Mouse (Mus musculus): ENCODE data around the gene Klc3. TPM values are rescaled to one million over a fixed set of nuclear protein-coding genes. Genes with fewer than 3 reads are reported as not detected.
A peak's percentile ranks its signal among the peaks of the same experiment; 100 is the strongest.

The Klc3 gene
- total RNA-seq, 2 experiments from 2014 or later = 1.8 to 2.4 TPM

DNA sequence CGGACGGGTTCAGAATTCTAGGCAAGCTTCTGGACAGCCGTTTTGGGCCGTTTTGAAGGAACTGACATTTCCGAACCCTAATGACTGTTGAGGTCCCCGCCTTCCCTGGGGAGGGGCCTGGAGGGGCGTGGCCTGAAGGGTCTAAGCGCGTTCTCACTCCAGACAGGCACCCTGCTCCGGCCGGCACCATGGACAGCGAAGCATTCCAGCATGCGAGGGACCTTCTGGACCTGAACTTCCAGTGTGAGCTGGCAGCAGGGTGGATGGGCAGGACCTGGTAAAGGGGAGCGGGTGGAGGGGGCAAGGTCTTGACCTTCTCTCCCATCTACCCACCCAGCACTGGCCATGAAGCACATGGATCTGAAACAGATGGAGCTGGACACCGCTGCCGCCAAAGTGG lies 35.5 kb downstream of the Klc3 start:
- DNase-seq (ENCODE audit: low spot score in 2 of 2) = no peak
- intact Hi-C loops (cut with DNase I) = no loop called here

DNA sequence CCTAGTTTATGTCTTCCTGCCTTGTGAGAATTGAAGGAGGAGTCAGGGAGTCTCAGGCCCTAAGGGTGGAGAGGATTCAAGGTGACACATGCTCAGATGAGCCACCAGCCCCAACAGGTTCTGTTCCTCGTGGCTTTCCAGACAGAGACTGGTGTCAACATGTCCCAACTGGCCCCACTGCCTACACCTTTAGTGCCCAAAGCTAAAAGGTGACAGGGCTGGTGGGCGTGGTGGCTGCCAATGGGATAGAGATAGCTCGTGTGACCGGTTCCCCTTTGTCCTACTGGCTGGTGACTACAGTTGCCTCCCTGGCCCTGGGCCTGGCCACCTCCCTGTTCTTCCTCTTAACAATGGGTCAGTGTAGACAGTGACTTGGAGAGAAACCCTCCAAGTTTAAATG lies 38.5 kb downstream of the Klc3 start:
- no peak for DNase-seq (ENCODE audit: low spot score in 2 of 2)
- intact Hi-C loops (cut with DNase I) = no loop called here

DNA sequence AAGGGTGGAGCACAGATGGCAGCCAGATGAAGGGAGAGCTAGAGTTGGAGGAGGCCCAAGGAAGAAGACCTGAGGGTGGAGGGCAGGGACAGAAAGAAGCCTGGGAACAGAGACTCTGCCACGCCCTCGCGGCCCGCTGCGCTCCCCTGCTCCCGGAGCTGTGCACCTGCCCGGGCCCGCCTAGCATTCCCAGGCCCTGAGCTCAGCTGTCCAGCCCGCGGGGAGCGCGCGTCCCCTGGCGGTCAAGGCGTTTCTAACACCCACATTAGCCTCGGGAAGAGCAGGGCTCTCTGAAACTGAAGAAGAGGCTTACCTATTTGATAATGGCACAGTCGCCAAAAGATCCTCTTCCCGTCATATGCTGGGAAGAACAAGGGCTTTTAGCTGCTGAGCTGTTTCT lies 40.0 kb downstream of the Klc3 start:
- peak; percentile 45 to 61 for DNase-seq (ENCODE audit: low spot score in 2 of 2)
- intact Hi-C loops (cut with DNase I) = no loop called here

DNA sequence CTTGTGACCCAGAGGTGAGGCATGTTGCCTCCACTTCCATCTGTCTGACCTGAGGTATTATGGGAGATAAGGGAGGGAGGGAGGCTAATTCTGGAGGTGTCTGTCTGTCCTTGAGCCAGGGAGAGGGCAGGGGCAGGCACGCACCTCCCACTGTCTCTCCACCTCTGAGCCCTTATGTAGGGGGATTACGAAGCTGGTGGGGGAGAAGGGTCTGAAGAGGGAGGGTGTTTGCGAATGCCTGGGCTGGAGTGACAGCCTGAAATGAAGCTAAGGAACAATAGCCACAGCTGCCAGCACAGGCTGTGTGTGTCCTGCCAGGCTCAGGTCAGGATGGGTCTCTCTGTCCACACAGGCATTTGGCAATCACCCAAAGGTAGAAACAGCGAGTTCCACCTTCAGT lies 41.6 kb downstream of the Klc3 start:
- no peak for DNase-seq (ENCODE audit: low spot score in 2 of 2)
- intact Hi-C loops (cut with DNase I) = no loop called here

DNA sequence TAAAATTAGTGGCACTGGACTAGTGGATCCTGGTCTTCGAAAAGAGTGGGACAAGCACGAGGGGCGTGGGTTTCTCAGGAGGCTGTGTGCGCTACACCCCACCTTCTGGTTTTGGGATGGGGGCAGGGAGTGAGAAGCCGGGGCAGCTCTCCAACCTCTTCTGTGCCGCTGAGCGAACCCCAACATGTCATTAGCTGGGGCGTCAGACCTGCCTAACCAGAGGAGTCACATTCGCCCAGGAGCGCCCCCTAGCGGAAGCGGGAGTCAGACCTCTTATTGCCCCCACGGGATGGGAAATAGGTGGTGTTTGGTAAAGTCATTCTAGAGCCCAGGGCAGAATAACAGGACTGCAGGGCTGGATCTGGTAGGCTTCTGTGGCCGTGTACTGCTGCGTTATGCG lies 42.2 kb downstream of the Klc3 start:
- intact Hi-C loops (cut with DNase I) = no loop called here
- DNase-seq (ENCODE audit: low spot score in 2 of 2) = peak; percentile 59 to 62

DNA sequence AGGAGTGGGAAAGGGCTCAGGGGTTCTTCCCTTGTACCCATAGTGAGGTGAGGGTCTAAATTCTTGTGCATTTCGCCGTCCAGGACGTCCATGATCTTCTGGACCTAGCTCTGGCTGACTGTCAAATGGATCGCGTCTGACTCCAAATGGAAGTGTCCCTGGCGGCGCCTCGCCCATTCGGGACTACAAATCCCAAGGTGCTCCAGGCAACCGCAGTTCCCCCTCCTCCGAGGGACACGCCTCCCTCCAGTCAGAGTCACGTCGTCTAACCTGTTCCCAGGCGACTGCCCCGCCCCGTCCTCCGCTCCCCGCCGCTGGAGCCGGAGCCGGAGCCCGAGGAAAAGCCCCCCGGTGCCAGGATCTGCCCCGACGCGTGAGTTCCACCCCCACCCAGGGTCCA lies 43.0 kb downstream of the Klc3 start:
- intact Hi-C loops (cut with DNase I) = no loop called here
- peak; percentile 90 to 96 for DNase-seq (ENCODE audit: low spot score in 2 of 2)

DNA sequence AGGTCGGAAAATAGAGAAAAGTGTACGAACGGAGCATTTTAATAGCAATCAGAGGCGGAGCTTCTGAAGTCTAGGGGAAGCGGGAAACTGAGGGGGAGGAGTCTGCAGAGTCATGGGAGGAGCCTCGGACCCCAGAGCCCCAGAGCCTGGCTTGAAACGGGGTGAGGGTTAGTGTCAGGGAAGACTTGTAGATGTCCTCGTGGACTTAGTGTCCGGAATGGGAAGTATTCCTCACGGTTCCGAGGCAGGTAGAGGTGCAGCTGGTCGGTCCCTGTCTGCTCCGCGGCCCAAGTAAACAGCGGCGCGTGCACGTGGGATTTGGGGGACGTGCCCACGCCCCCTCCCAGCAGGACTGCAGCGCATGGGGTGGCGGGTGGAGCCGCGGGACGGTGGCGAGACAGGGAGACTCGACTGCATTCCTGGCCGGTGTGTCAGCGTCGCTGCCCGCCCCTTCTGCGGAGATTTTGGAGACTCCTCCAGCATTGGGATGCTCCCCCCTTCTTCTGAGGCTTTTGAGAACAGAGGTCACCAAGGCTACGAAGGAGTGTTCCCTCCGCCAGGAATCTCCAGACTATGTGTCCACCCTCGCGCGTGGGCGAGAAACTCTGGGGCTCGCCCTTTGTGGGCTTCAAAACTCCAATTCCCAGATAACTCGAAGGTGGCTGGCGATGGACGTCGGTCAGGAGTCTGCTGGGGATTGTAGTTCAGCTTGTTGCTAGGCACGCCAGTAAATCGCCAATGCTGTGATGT lies 43.8 kb downstream of the Klc3 start:
- intact Hi-C loops (cut with DNase I) = no loop called here
- DNase-seq (ENCODE audit: low spot score in 2 of 2) = peak; percentile 76 to 86

DNA sequence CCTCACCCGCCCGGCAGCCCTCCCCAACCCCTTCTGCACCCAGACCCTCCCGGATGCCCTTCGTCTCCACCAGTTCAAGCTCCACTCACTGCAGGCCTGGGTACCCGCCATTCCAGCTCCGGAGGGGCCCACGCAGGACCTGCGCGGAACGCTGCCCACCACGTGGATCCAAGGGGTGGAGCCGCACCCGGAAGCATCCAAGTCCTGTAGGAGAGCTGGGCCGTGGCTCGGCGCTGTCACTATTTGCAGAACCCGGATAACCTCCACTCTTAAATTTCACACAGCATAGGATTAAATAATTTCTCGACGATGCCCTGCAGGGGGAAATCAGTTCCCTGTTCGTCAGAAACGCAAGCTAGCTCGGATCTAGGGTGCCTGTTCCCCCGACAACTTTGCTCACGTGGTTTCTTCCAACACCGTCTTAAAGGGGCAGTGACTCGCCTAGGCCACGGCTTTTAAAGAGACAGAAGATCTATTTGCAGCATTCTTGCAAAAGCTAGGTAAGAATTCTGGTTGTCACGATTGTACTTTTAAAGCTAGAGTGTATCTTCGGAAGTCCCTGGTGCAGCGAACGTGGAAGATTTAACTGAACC lies 44.5 kb downstream of the Klc3 start, which contains the start of the genes Cd3eap and Ppp1r13l:
Cd3eap (minus strand) TSS at position 185 of the 593 bp plus-strand sequence.
Ppp1r13l (plus strand) TSS at position 451 of the 593 bp plus-strand sequence.
- peak; percentile 89 to 91 for DNase-seq (ENCODE audit: low spot score in 2 of 2)
- intact Hi-C loops (cut with DNase I) = no loop called here

DNA sequence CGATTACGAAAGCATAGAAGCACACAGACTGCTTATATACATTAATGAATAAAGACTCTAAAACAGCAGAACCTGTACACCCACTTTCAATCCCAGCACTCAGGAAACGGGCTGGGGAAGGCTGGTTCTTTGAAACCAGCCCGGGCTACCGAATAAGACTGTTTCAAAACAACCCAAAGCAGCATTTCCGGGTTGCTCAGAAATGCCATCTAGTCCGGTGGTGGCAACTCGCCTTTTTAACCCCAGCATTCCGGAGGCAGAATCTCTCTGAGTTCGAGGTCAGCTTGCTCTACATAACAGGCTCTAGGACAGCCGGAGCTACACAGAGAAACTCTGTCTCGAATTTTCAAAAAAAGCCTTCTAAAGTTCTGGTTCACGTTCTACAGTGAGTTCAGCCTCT lies 45.3 kb downstream of the Klc3 start:
- DNase-seq (ENCODE audit: low spot score in 2 of 2) = no peak
- intact Hi-C loops (cut with DNase I) = no loop called here

DNA sequence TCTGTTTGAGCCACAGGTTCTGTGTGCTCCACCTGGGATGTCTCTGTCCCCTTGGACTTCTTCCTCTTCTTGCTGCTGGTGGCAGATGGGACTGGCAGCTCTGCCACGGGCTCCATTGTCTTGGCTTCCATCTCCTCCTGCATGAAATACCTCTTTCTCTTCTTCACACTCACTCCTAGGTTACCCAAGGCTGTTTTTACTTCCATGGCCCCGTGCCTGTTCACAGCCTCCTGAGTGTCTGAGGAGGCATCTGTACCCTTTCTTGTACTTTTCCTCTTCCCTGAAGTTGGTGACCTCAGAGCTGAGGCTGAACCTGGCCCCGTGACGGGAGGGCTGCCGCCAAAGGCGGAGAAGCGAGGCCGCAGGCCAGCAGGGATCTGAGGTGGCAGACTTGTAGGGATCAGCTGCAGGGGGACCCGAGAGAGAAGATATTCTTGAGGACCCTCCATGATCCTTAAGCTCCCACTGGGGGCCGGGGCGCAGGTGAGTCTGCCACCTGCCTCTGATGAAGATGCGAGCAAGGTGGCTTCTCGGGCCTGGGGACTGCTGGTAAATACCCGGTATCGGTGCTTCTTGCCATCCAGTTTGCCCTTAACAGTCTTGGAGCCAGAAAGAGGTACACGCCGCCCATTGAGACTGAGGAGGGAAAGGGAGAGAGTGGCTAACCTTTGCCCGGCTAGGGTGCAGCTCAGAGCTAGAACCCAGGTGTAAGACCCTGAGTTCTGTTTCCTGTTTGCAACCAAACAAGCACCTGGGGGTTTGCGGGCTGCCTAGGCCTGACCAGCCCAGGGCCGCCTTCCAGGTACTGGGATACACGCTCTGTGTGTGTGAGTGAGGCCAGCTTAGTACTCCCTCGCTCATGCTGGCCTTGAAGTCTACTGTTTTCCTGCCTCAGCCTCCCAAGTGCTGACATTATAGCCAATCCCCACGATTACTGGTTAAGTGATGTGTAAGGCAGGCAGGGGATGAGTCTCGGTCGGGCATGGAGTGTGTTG lies 46.2 kb downstream of the Klc3 start:
- no peak for DNase-seq (ENCODE audit: low spot score in 2 of 2)
- intact Hi-C loops (cut with DNase I) = no loop called here

DNA sequence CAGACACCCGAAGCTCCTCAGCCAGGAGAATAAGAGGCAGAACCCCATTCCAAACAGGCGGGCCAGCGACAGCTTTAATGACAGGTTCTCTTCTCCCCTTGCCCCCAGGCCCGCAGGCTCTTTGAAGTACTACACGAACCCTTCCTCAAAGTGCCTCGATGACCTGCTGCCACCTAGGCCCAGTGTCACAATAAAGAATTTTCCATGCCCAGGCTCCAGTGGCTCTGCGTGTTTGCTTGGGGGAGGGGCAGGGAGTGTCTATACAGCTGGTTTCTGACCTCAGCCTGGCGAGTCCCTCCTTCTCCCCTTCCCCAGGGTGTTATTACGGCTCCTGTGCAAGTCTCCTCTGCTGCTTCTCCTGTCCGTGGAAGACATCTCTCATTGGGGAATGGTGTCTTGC lies 47.6 kb downstream of the Klc3 start:
- intact Hi-C loops (cut with DNase I) = no loop called here
- no peak for DNase-seq (ENCODE audit: low spot score in 2 of 2)

DNA sequence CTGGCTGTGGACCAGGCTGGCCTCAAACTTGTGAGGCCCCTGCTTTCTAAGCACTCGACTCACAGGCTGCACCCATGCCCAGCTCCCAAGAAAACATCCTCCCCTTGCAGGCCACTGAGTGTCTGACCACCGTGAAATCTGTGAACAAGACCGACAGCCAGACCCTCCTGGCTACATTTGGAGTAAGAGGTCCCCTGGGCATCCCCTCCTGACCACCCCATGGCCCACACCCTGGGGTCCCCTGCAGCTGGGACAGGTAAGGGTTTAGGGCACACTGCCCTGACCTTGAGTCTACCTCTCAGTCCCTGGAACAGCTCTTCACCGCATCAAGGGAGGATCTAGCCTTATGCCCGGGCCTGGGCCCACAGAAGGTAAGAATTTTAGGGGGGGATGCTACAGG lies 48.9 kb downstream of the Klc3 start:
- intact Hi-C loops (cut with DNase I) = no loop called here
- no peak for DNase-seq (ENCODE audit: low spot score in 2 of 2)

DNA sequence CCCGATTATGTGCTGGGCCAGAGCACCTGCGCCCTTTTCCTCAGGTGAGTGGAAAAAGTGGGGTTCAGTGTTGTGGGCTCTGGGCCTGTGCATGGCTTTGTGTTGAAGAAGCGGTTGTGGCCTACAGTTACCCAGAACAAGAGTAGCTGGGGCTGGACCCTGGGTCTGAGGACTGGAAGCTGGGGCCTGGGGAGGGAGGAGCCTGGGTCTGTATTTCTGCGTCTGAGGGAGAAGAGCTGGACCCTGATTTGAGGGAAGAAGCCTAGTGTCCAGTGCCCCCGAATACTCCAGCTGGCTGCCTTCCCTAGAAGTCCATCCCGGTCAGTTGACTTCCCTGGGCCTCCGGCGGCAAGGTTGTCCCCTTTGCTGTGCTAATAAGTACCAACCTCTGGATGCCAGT lies 53.7 kb downstream of the Klc3 start:
- intact Hi-C loops (cut with DNase I) = no loop called here
- DNase-seq (ENCODE audit: low spot score in 2 of 2) = no peak

DNA sequence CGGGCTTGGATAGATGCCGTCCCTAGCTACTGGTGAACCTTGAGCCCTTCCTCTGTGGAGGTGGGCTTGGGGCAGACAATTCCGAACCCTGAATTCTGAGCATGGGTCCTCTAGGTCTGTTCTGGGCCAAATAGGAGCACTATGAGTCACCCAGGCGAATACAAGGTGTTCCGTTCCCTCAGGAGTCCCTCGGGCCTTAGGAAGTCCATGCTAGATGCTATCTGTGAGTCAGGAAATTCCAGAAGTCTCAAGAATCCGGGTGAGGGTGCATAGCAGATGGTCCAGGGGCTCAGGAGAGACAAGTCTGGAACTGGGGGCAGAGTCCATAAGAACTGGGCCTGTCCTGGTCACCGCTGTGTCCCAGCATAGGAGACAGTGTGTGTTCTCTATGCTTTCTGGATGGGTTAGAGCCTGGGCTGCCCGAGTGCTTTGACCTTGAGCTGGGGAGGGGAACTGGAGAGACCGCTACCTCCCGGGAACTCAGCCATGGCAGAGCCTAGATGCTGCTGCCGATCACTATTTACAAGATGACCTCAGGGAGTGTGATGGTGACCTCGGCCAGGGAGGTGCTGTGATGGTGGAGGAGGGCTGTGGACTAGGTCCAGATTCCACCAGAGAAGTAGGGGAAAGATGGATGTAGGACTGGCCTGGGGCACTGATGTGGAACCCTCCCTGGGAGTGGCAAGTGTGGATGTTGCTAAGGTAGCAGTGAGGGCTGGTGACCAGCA lies 54.6 kb downstream of the Klc3 start:
- intact Hi-C loops (cut with DNase I) = no loop called here
- DNase-seq (ENCODE audit: low spot score in 2 of 2) = no peak

DNA sequence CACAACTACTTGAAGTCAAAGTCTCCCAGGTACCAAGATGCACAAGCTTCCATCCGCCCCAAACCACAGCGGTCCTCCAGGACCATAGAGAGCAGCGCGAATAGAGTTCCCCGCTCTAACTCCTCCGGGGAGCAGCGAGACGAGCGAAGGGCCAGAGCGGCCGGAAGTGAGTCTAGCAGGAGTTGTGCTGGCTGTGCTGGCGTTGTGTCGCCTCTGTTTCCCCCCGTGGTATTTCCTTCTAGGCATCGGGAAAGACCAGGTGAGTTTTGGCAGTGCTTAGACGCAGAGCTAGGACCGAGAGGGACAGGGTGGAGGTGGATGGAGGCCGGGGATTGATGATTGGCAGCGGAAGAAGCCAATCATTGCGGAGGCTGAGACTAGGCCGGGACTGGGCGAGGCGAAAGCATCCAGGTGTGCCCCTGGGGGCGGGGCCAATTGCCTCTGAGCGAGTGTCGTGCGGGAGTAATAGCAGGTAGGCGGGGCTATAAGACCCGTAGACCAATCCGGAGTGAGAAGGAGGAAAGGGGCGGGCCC lies 58.9 kb downstream of the Klc3 start:
- DNase-seq (ENCODE audit: low spot score in 2 of 2) = peak; percentile 94 to 98
- intact Hi-C loops (cut with DNase I) = no loop called here

Small RNA genes within 50 kb of the gene (microRNA-seq; reads per million reads assigned to microRNA genes)
- gene Mir343 = 0 reads per million in 2 experiments

Other genes starting within 250 kb of the Klc3 start
- gene Gipr, start 238.0 kb downstream of the Klc3 start, total RNA-seq (2021) = 1 to 10 TPM; 1.1 to 1.5 TPM
- 100 to 1,000 TPM; 125 to 133 TPM for gene Eml2, start 227.7 kb downstream of the Klc3 start, total RNA-seq (2021)
- gene Gpr4, start 191.6 kb downstream of the Klc3 start, total RNA-seq (2021) = 1 to 10 TPM; 3.7 to 4.3 TPM
- gene Opa3, start 175.8 kb downstream of the Klc3 start, total RNA-seq (2021) = 10 to 100 TPM; 46.6 to 47.3 TPM
- 10 to 100 TPM; 13.1 to 14.3 TPM for gene Vasp, start 132.3 kb downstream of the Klc3 start, total RNA-seq (2021)
- gene Ppm1n, start 124.0 kb downstream of the Klc3 start, total RNA-seq (2021) = under 1 TPM in 1 of 2 experiments, not detected in 1; 0.55 TPM
- gene Rtn2, start 121.5 kb downstream of the Klc3 start, total RNA-seq (2021) = 100 to 1,000 TPM; 112 TPM
- gene Fosb, start 94.1 kb downstream of the Klc3 start, total RNA-seq (2021) = 10 to 100 TPM; 21.0 to 26.0 TPM
- gene Ercc1, start 59.3 kb downstream of the Klc3 start, total RNA-seq (2021) = 10 to 100 TPM; 34.1 to 40.5 TPM
- 10 to 100 TPM; 16.6 to 20.0 TPM for gene Cd3eap, start 44.6 kb downstream of the Klc3 start, total RNA-seq (2021)
- gene Ppp1r13l, start 44.4 kb downstream of the Klc3 start, total RNA-seq (2021) = 1 to 10 TPM; 5.4 to 9.9 TPM
- 10 to 100 TPM; 31.9 to 32.3 TPM for gene Ercc2, start 22.1 kb downstream of the Klc3 start, total RNA-seq (2021)
- gene Ckm, start 672 bp upstream of the Klc3 start, total RNA-seq (2021) = not detected
- gene Mark4, start 54.7 kb upstream of the Klc3 start, total RNA-seq (2021) = 10 to 100 TPM; 76.2 to 78.6 TPM
- gene Exoc3l2, start 59.2 kb upstream of the Klc3 start, total RNA-seq (2021) = under 1 TPM; 0.18 to 0.64 TPM
- gene Bloc1s3, start 104.3 kb upstream of the Klc3 start, total RNA-seq (2021) = 1 to 10 TPM; 6.7 to 7.4 TPM
- 10 to 100 TPM; 18.4 to 18.8 TPM for gene Trappc6a, start 104.3 kb upstream of the Klc3 start, total RNA-seq (2021)
- gene Nkpd1, start 113.7 kb upstream of the Klc3 start, total RNA-seq (2021) = under 1 TPM; 0.64 to 0.87 TPM
- 100 to 1,000 TPM; 122 TPM for gene Ppp1r37, start 159.0 kb upstream of the Klc3 start, total RNA-seq (2021)
- gene Zfp296, start 173.2 kb upstream of the Klc3 start, total RNA-seq (2021) = 1 to 10 TPM in 1 of 2 experiments, under 1 TPM in 1; 0.27 to 1.1 TPM
- gene Gemin7, start 173.5 kb upstream of the Klc3 start, total RNA-seq (2021) = 10 to 100 TPM; 43.7 to 47.1 TPM
- 10 to 100 TPM; 70.9 to 81.0 TPM for gene Clasrp, start 200.4 kb upstream of the Klc3 start, total RNA-seq (2021)
- 1 to 10 TPM; 6.6 to 7.5 TPM for gene Relb, start 225.3 kb upstream of the Klc3 start, total RNA-seq (2021)

Measured in left cerebral cortex, postnatal 25 days (tissue).